Mouse (Mus musculus) heart, postnatal 0 days (tissue): ENCODE measurements around the gene Tcte1. TPM values are rescaled to one million over a fixed set of nuclear protein-coding genes. Genes with fewer than 3 reads are reported as not detected.

Experiments used
- ATAC-seq: fragments of 200-750 bp; cut with Nextera tagmentation; 2 replicates; pipeline ENCODE4 v1.8.0; 2017; ENCODE audit warnings: low read depth, moderate number of reproducible peaks, moderate library complexity; ENCODE audit not compliant: insufficient read depth
- DNase-seq: peaks from one replicate; pipeline ENCODE4 v3.0.0-alpha.2; 2016; ENCODE audit warnings: low spot score
- H3K27ac ChIP-seq: fragments of 300-500 bp; sonication (generic); 2 replicates; pipeline ENCODE4 v1.5.1; 2014; ENCODE audit warnings: low read depth, mild to moderate bottlenecking
- H3K27me3 ChIP-seq: fragments of 300-500 bp; sonication (generic); 2 replicates; pipeline ENCODE4 v1.6.1; 2014; ENCODE audit warnings: low read length, mixed read lengths; ENCODE audit not compliant: control insufficient read depth, insufficient read depth
- H3K36me3 ChIP-seq: fragments of 300-500 bp; sonication (generic); replicated peaks from 2 replicates; pipeline ENCODE4 v1.6.1; 2014; ENCODE audit warnings: low read length, mixed read lengths; ENCODE audit not compliant: control insufficient read depth, insufficient read depth
- H3K4me1 ChIP-seq: fragments of 300-500 bp; sonication (generic); 2 replicates; pipeline ENCODE4 v1.6.1; 2014; ENCODE audit warnings: antibody characterized with exemption; ENCODE audit not compliant: control insufficient read depth, insufficient read depth
- H3K4me2 ChIP-seq: fragments of 300-500 bp; sonication (generic); 2 replicates; pipeline ENCODE4 v1.6.1; 2014; ENCODE audit warnings: low read depth, mild to moderate bottlenecking, low read length, moderate library complexity
- H3K4me3 ChIP-seq: fragments of 300-500 bp; sonication (generic); 2 replicates; pipeline ENCODE4 v1.5.1; 2014; ENCODE audit warnings: low read depth, low read length
- H3K9ac ChIP-seq: fragments of 300-500 bp; sonication (generic); replicated peaks from 2 replicates; pipeline ENCODE4 v1.6.1; 2014; ENCODE audit warnings: low read depth, low read length, mixed read lengths
- H3K9me3 ChIP-seq: fragments of 300-500 bp; sonication (generic); replicated peaks from 2 replicates; pipeline ENCODE4 v1.6.1; 2016; ENCODE audit warnings: low read length; ENCODE audit not compliant: control insufficient read depth
- CTCF ChIP-seq: IDR thresholded peaks from 2 replicates; pipeline ENCODE4 v1.5.1; 2016; ENCODE audit warnings: antibody characterized with exemption, control low read depth, low read depth
- EP300 ChIP-seq: IDR thresholded peaks from 2 replicates; pipeline ENCODE4 v1.6.1; 2016; ENCODE audit warnings: antibody characterized with exemption, low read depth
- WGBS: fragments of 180-500 bp; shearing (Covaris S2); extraction: QIAGEN DNeasy Blood & Tissue Kit; methylation state at CpG from one replicate; pipeline ENCODE4 v1.1.7; 2014; 5-methylcytosine and 5-hydroxymethylcytosine counted together
- polyA plus RNA-seq: library from polyadenylated mRNA; unstranded; fragments of >200 nt; fragmentation: Nextera tagmentation; extraction: Ambion mirVana; gene quantifications from 2 replicates; pipeline ENCODE4 v1.2.1, GENCODE M21; 2015
- total RNA-seq: library from RNA; depleted of rRNA; stranded (reverse); fragments of >200 nt; gene quantifications from 2 replicates; pipeline ENCODE4 v1.2.3, GENCODE M21; 2014; ENCODE audit warnings: low replicate concordance

Gene Tcte1
- total and polyA plus RNA-seq, 2 experiments from 2014 or later: not detected

- no peak for TF ChIP-seq CTCF
- no peak for TF ChIP-seq EP300
- H3K4me2 ChIP-seq: no peak overlapping the region
- H3K36me3 ChIP-seq: peaks cover 49% of the 10 kb centered on the region
- no peaks in the 10 kb centered on the region for H3K4me1 ChIP-seq
- no peak overlapping the region for H3K9ac ChIP-seq
- no peak for DNase-seq
- no peak for ATAC-seq
- no peak overlapping the region for H3K27ac ChIP-seq
- H3K4me3 ChIP-seq: no peak overlapping the region
- WGBS: 47% methylated on average over 15 of the region's 15 CpGs
- no peaks in the 10 kb centered on the region for H3K9me3 ChIP-seq
- H3K27me3 ChIP-seq: no peaks in the 10 kb centered on the region
Measured at GRCm38 (mm10) chr17:45515204-45515726, 8.0 kb upstream of the Tcte1 start.

- DNase-seq (no peak), ATAC-seq (no peak)
- no peak overlapping the region for H3K4me3 ChIP-seq
- WGBS: 80% methylated on average over 10 of the region's 10 CpGs
- H3K9me3 ChIP-seq: no peaks in the 10 kb centered on the region
- no peak overlapping the region for H3K4me2 ChIP-seq
- peaks cover 49% of the 10 kb centered on the region for H3K36me3 ChIP-seq
- H3K4me1 ChIP-seq: no peaks in the 10 kb centered on the region
- H3K27me3 ChIP-seq: no peaks in the 10 kb centered on the region
- TF ChIP-seq EP300 (no peak), CTCF (no peak)
- H3K9ac ChIP-seq: no peak overlapping the region
- no peak overlapping the region for H3K27ac ChIP-seq
Measured at GRCm38 (mm10) chr17:45515806-45516205, 7.4 kb upstream of the Tcte1 start.

- WGBS: 28% methylated on average over 8 of the region's 8 CpGs
- H3K4me2 ChIP-seq: no peak overlapping the region
- ATAC-seq (peak; percentile 49), DNase-seq (peak; percentile 71)
- H3K9me3 ChIP-seq: no peaks in the 10 kb centered on the region
- TF ChIP-seq EP300: no peak
- peak; percentile 93 for TF ChIP-seq CTCF
- H3K27ac ChIP-seq: no peak overlapping the region
- no peak overlapping the region for H3K9ac ChIP-seq
- H3K27me3 ChIP-seq: no peaks in the 10 kb centered on the region
- H3K4me1 ChIP-seq: no peaks in the 10 kb centered on the region
- H3K36me3 ChIP-seq: peaks cover 45% of the 10 kb centered on the region
- no peak overlapping the region for H3K4me3 ChIP-seq
Measured at GRCm38 (mm10) chr17:45516488-45516887, 6.7 kb upstream of the Tcte1 start.

- Histone ChIP-seq H3K36me3 (peaks cover 39% of the 10 kb centered on the region), H3K27me3 (no peaks in the 10 kb centered on the region), H3K4me3 (no peak overlapping the region), H3K9ac (no peak overlapping the region), H3K4me2 (no peak overlapping the region), H3K4me1 (no peaks in the 10 kb centered on the region), H3K9me3 (no peaks in the 10 kb centered on the region), H3K27ac (no peak overlapping the region)
- TF ChIP-seq EP300 (no peak), CTCF (no peak)
- DNase-seq (no peak), ATAC-seq (no peak)
- 92% methylated on average over 21 of the region's 21 CpGs for WGBS
Measured at GRCm38 (mm10) chr17:45517135-45517534, 6.1 kb upstream of the Tcte1 start.

- DNase-seq (no peak), ATAC-seq (no peak)
- WGBS: 85% methylated on average over 28 of the region's 28 CpGs
- H3K36me3 ChIP-seq: peaks cover 39% of the 10 kb centered on the region
- H3K4me2 ChIP-seq: no peak overlapping the region
- H3K27me3 ChIP-seq: no peaks in the 10 kb centered on the region
- H3K4me1 ChIP-seq: no peaks in the 10 kb centered on the region
- H3K27ac ChIP-seq: no peak overlapping the region
- no peak overlapping the region for H3K4me3 ChIP-seq
- H3K9ac ChIP-seq: no peak overlapping the region
- no peaks in the 10 kb centered on the region for H3K9me3 ChIP-seq
- TF ChIP-seq EP300 (no peak), CTCF (no peak)
Measured at GRCm38 (mm10) chr17:45517549-45518215, 5.6 kb upstream of the Tcte1 start.
